ENCODE assay signal across 11 mouse cellular contexts in genomic region chr17:28637711-28638690, GRCm38 (mm10). TPM values are rescaled to one million over a fixed set of nuclear protein-coding genes. Genes with fewer than 3 reads are reported as not detected.
DNase-seq lines count a peak whose midpoint lies in the region; ATAC-seq and TF ChIP-seq lines count a peak whose summit lies in the region.
"Had no signal": no experiment of that assay in that cellular context is flagged by ENCODE, and none has a peak within 500 bp of the region (broad histone marks: within the 10 kb centered on the region; RNA-seq: fewer than 3 reads in every experiment).

No protein-coding gene starts in this region.

- no peak overlapping the region for H3K4me3 ChIP-seq in limb, embryonic 14.5 days (replicated peaks; ENCODE audit: low read length)
- no peak overlapping the region for H3K4me3 ChIP-seq in limb, embryonic 10.5 days
- H3K4me3 ChIP-seq in olfactory bulb, adult 2 months (ENCODE audit: insufficient read depth, low read depth, low read length), result no peak overlapping the region
- H3K4me3 ChIP-seq: liver, embryonic 13.5 days; neural tube, embryonic 13.5 days had no signal

- intact Hi-C loops in heart, postnatal 14 days (cut with DNase I), result no loop called here

- TF ChIP-seq CTCF in olfactory bulb, adult 2 months (IDR thresholded peaks at IDR 0.05; ENCODE audit: insufficient read depth, low read depth, low read length), result no peak

- H3K4me1 ChIP-seq in limb, embryonic 14.5 days (ENCODE audit: control insufficient read depth, insufficient read depth, low read length), result no peaks in the 10 kb centered on the region
- H3K4me1 ChIP-seq in limb, embryonic 10.5 days, result peaks cover 5% of the 10 kb centered on the region; the same call in 1 of the 2 replicates
- H3K4me1 ChIP-seq in olfactory bulb, adult 2 months (ENCODE audit: control insufficient read depth, insufficient read depth, low read length), result peaks cover 19% of the 10 kb centered on the region
- H3K4me1 ChIP-seq: liver, embryonic 13.5 days; neural tube, embryonic 13.5 days had no signal

- ATAC-seq in limb, embryonic 14.5 days (ENCODE audit: low FRiP score, low read depth), result no peak

- no peaks in the 10 kb centered on the region for H3K27me3 ChIP-seq in limb, embryonic 14.5 days (ENCODE audit: control insufficient read depth, insufficient read depth, low read length)
- H3K27me3 ChIP-seq in limb, embryonic 10.5 days (ENCODE audit: low read depth, poor library complexity, severe bottlenecking), result no peaks in the 10 kb centered on the region
- H3K27me3 ChIP-seq: neural tube, embryonic 13.5 days had no signal

- TF ChIP-seq POLR2A in limb, embryonic 14.5 days (IDR thresholded peaks at IDR 0.05; ENCODE audit: borderline replicate concordance, extremely low read depth, insufficient read depth, insufficient read length), result no peak
- TF ChIP-seq POLR2A in olfactory bulb, adult 2 months (IDR thresholded peaks at IDR 0.05; ENCODE audit: insufficient read depth, low read depth, low read length), result no peak

- no peak overlapping the region for H3K27ac ChIP-seq in limb, embryonic 14.5 days (replicated peaks; ENCODE audit: low read depth, low read length)
- H3K27ac ChIP-seq in limb, embryonic 10.5 days, result no peak overlapping the region
- H3K27ac ChIP-seq in olfactory bulb, adult 2 months (ENCODE audit: insufficient read depth, low read depth, low read length), result 0 out of 2 replicates have a peak overlapping the region, but pooled peaks have one; percentile 30
- H3K27ac ChIP-seq: liver, embryonic 13.5 days; neural tube, embryonic 13.5 days had no signal

- no peaks in the 10 kb centered on the region for H3K9me3 ChIP-seq in limb, embryonic 14.5 days (ENCODE audit: control insufficient read depth, low read length)
- H3K9me3 ChIP-seq in limb, embryonic 10.5 days (replicated peaks), result no peaks in the 10 kb centered on the region
- H3K9me3 ChIP-seq: liver, embryonic 13.5 days; neural tube, embryonic 13.5 days had no signal

- H3K9ac ChIP-seq in limb, embryonic 14.5 days (ENCODE audit: low read depth, low read length, severe bottlenecking), result no peak overlapping the region
- H3K9ac ChIP-seq: liver, embryonic 13.5 days; neural tube, embryonic 13.5 days had no signal

- WGBS in limb, embryonic 14.5 days, result 82% methylated on average over 7 of the region's 7 CpGs
- WGBS in limb, embryonic 10.5 days, result 93% methylated on average over 7 of the region's 7 CpGs
- 44% methylated on average over 7 of the region's 7 CpGs for WGBS in olfactory bulb, adult 2 months

- H3K36me3 ChIP-seq in limb, embryonic 14.5 days (ENCODE audit: control insufficient read depth, insufficient read depth, low read length), result no peaks in the 10 kb centered on the region
- no peaks in the 10 kb centered on the region for H3K36me3 ChIP-seq in limb, embryonic 10.5 days
- H3K36me3 ChIP-seq: liver, embryonic 13.5 days; neural tube, embryonic 13.5 days had no signal

- DNase-seq in cerebellum, postnatal 14 days, result peak; percentile 43 to 55
- no peak for DNase-seq in cerebellum, adult 8-10 months
- DNase-seq in limb, embryonic 14.5 days (ENCODE audit: low spot score), result peak; percentile 28
- DNase-seq in limb, embryonic 10.5 days (ENCODE audit: low spot score), result no peak
- peak; percentile 15 to 16 for DNase-seq in heart, postnatal 14 days
- no peak for DNase-seq in thymus, postnatal 10 days (ENCODE audit: low spot score in 2 of 2)
- no peak for DNase-seq in lung, postnatal 36 days
- DNase-seq: liver, embryonic 13.5 days had no signal

- no peak overlapping the region for H3K4me2 ChIP-seq in limb, embryonic 14.5 days (replicated peaks; ENCODE audit: low read depth, low read length, severe bottlenecking)
- H3K4me2 ChIP-seq: liver, embryonic 13.5 days; neural tube, embryonic 13.5 days had no signal

RNA-seq across cellular contexts. Expression of gene Srpk1, which starts 15.5 kb away (rescaled TPM):
- 59.8 and 61.2 TPM in 2 replicates for polyA plus RNA-seq in limb, embryonic 14.5 days (2012; rRNA removed)
- polyA plus RNA-seq in limb, embryonic 14.5 days (2014; fragmentation: Nextera tagmentation; extraction: Ambion mirVana), result 101 and 115 TPM in 2 replicates
- polyA plus RNA-seq in limb, embryonic 10.5 days (2016; fragmentation: Nextera tagmentation; extraction: Ambion mirVana), result 106 and 110 TPM in 2 replicates
- total RNA-seq in heart, postnatal 14 days (2021), result 10 to 100 TPM; 34.9 to 35.2 TPM
- polyA plus RNA-seq in olfactory bulb, adult 2 months (2012; ENCODE audit: insufficient read depth, insufficient read length, low replicate concordance, missing spikeins), result 455 TPM in 1 of 2 replicates, not detected in the other

RNA-seq across cellular contexts. Expression of gene Slc26a8, which starts 52.0 kb away (rescaled TPM):
- polyA plus RNA-seq in limb, embryonic 14.5 days (2012; rRNA removed), result 2.6 TPM in 2 replicates
- polyA plus RNA-seq in limb, embryonic 14.5 days (2014; fragmentation: Nextera tagmentation; extraction: Ambion mirVana), result 0.77 and 1.6 TPM in 2 replicates
- 0.49 TPM in 1 of 2 replicates, not detected in the other for polyA plus RNA-seq in limb, embryonic 10.5 days (2016; fragmentation: Nextera tagmentation; extraction: Ambion mirVana)
- total RNA-seq in heart, postnatal 14 days (2021), result under 1 TPM; 0.59 to 0.62 TPM
- polyA plus RNA-seq in olfactory bulb, adult 2 months (2012; ENCODE audit: insufficient read depth, insufficient read length, low replicate concordance, missing spikeins), result not detected in 2 replicates
- polyA plus RNA-seq: C2C12 had no signal

RNA-seq across cellular contexts. Expression of gene Mapk14, which starts 53.1 kb away (rescaled TPM):
- polyA plus RNA-seq in limb, embryonic 14.5 days (2012; rRNA removed), result 74.1 and 76.6 TPM in 2 replicates
- 53.8 and 58.0 TPM in 2 replicates for polyA plus RNA-seq in limb, embryonic 14.5 days (2014; fragmentation: Nextera tagmentation; extraction: Ambion mirVana)
- polyA plus RNA-seq in limb, embryonic 10.5 days (2016; fragmentation: Nextera tagmentation; extraction: Ambion mirVana), result 47.5 and 50.7 TPM in 2 replicates
- total RNA-seq in heart, postnatal 14 days (2021), result 10 to 100 TPM; 51.2 to 51.4 TPM
- polyA plus RNA-seq in olfactory bulb, adult 2 months (2012; ENCODE audit: insufficient read depth, insufficient read length, low replicate concordance, missing spikeins), result not detected in 2 replicates

Comparison
In these comparisons a context has a peak if more than half of its experiments do, and no peak if none do; other contexts are left out.
1. DNase-seq: peak in cerebellum, postnatal 14 days (2 of 2), limb, embryonic 14.5 days (single experiment) and heart, postnatal 14 days (2 of 2); none in cerebellum, adult 8-10 months (single experiment), limb, embryonic 10.5 days (single experiment), thymus, postnatal 10 days (0 of 2) and lung, postnatal 36 days (single experiment).